Comparison of ENCODE assay signal across 8 mouse cellular contexts in the genomic region with DNA sequence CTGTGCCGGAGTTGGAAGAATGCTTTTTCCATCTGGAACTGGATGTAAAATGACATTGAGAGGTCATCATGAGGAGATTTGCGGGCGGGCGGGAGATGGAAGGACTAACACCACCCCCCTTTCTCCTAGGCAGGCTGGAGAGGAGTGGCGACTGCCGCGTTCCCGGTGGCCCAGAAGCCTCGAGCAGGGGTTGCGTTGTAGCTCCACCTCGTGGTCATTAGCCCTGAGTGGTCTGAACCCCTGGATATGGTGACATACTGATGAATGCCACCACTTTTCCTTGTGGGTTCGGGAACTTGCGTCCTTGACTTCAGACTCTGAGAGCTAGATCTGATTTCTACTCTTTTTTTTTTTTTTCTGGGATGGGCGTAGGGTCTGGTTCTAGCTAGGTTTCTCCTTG. TPM values are rescaled to one million over a fixed set of nuclear protein-coding genes. Genes with fewer than 3 reads are reported as not detected.
DNase-seq lines count a peak whose midpoint lies in the region; ATAC-seq and TF ChIP-seq lines count a peak whose summit lies in the region.

No protein-coding gene starts in this region.

- no peaks in the 10 kb centered on the region for H3K79me2 ChIP-seq in heart, adult 2 months (replicated peaks; ENCODE audit: control insufficient read depth, insufficient read depth, low read length)

- peaks cover 30% of the 10 kb centered on the region for H3K27me3 ChIP-seq in embryonic facial prominence, embryonic 13.5 days
- no peaks in the 10 kb centered on the region for H3K27me3 ChIP-seq in heart, adult 2 months (ENCODE audit: control insufficient read depth, insufficient read depth, low read length)
- no peaks in the 10 kb centered on the region; the same call in 1 of the 2 replicates for H3K27me3 ChIP-seq in limb, embryonic 11.5 days (ENCODE audit: control insufficient read depth, insufficient read depth, low read length)
- peaks cover 3% of the 10 kb centered on the region for H3K27me3 ChIP-seq in midbrain, embryonic 11.5 days (ENCODE audit: control insufficient read depth, insufficient read depth, low read length)
- no peaks in the 10 kb centered on the region for H3K27me3 ChIP-seq in small intestine, adult 2 months (ENCODE audit: control insufficient read depth, insufficient read depth, low read length)

- intact Hi-C loops in heart, adult 2 months (cut with DNase I) = loop anchor here (1.0 kb wide), 1 partner anchor 118 kb away; no protein-coding TSS in a partner anchor

- H3K27ac ChIP-seq in embryonic facial prominence, embryonic 13.5 days = no peak overlapping the region
- no peak overlapping the region for H3K27ac ChIP-seq in heart, adult 2 months
- no peak overlapping the region for H3K27ac ChIP-seq in limb, embryonic 11.5 days (replicated peaks; ENCODE audit: low read depth, low read length)
- no peak overlapping the region for H3K27ac ChIP-seq in midbrain, embryonic 11.5 days (ENCODE audit: low read depth, low read length)
- H3K27ac ChIP-seq in small intestine, adult 2 months (ENCODE audit: insufficient read depth, low read depth, low read length) = no peak overlapping the region

- no peak for ATAC-seq in embryonic facial prominence, embryonic 13.5 days (ENCODE audit: insufficient number of reproducible peaks, insufficient read depth, low FRiP score, low TSS enrichment, low read depth)
- no peak for ATAC-seq in limb, embryonic 11.5 days (ENCODE audit: insufficient number of reproducible peaks, low FRiP score, low TSS enrichment, low read depth)
- peak; percentile 81 for ATAC-seq in midbrain, embryonic 11.5 days (ENCODE audit: low FRiP score)

- H3K9ac ChIP-seq in embryonic facial prominence, embryonic 13.5 days = 0 out of 2 replicates have a peak overlapping the region, but pooled peaks have one; percentile 44
- 0 out of 2 replicates have a peak overlapping the region, but pooled peaks have one; percentile 30 for H3K9ac ChIP-seq in heart, adult 2 months (ENCODE audit: low read depth, low read length)
- no peak overlapping the region for H3K9ac ChIP-seq in limb, embryonic 11.5 days (ENCODE audit: low read length)
- no peak overlapping the region for H3K9ac ChIP-seq in midbrain, embryonic 11.5 days (ENCODE audit: low read length)

- TF ChIP-seq CTCF in heart, adult 2 months (IDR thresholded peaks at IDR 0.05) = peak; percentile 75
- peak; percentile 51; the same call in 1 of the 2 replicates for TF ChIP-seq CTCF in small intestine, adult 2 months (IDR thresholded peaks at IDR 0.05; ENCODE audit: extremely low read depth, insufficient read length, insufficient replicate concordance, low read depth, low read length)

- DNase-seq in urinary bladder, postnatal 14 days (ENCODE audit: low spot score) = peak; percentile 67
- no peak for DNase-seq in urinary bladder, postnatal 10 days (ENCODE audit: low spot score)
- DNase-seq in heart, adult 2 months = peak; percentile 60 to 70
- peak; percentile 66 for DNase-seq in kidney, adult 18-20 months
- DNase-seq in limb, embryonic 11.5 days (ENCODE audit: low spot score) = peak; percentile 64
- DNase-seq in midbrain, embryonic 11.5 days (ENCODE audit: low spot score, missing footprints) = peak; percentile 86

- H3K4me1 ChIP-seq in embryonic facial prominence, embryonic 13.5 days = no peaks in the 10 kb centered on the region
- peaks cover 1% of the 10 kb centered on the region; the same call in 1 of the 2 replicates for H3K4me1 ChIP-seq in heart, adult 2 months (ENCODE audit: control insufficient read depth, insufficient read depth, low read length)
- no peaks in the 10 kb centered on the region for H3K4me1 ChIP-seq in limb, embryonic 11.5 days (ENCODE audit: control insufficient read depth, insufficient read depth, low read length)
- no peaks in the 10 kb centered on the region; the same call in 1 of the 2 replicates for H3K4me1 ChIP-seq in midbrain, embryonic 11.5 days (ENCODE audit: control insufficient read depth, insufficient read depth, low read length)
- H3K4me1 ChIP-seq in small intestine, adult 2 months (ENCODE audit: control insufficient read depth, insufficient read depth, insufficient read length, low read length) = peaks cover 5% of the 10 kb centered on the region; the same call in 1 of the 2 replicates

- no peak for TF ChIP-seq POLR2A in heart, adult 2 months (IDR thresholded peaks at IDR 0.05; ENCODE audit: insufficient read depth, low read depth, low read length)
- no peak for TF ChIP-seq POLR2A in small intestine, adult 2 months (IDR thresholded peaks at IDR 0.05; ENCODE audit: low read depth, low read length)

- H3K36me3 ChIP-seq in embryonic facial prominence, embryonic 13.5 days = no peaks in the 10 kb centered on the region
- no peaks in the 10 kb centered on the region for H3K36me3 ChIP-seq in heart, adult 2 months (ENCODE audit: control insufficient read depth, insufficient read depth, low read length)
- H3K36me3 ChIP-seq in limb, embryonic 11.5 days (ENCODE audit: control insufficient read depth, insufficient read depth, low read length) = no peaks in the 10 kb centered on the region
- H3K36me3 ChIP-seq in midbrain, embryonic 11.5 days (ENCODE audit: control insufficient read depth, insufficient read depth, low read length) = no peaks in the 10 kb centered on the region
- no peaks in the 10 kb centered on the region for H3K36me3 ChIP-seq in small intestine, adult 2 months (ENCODE audit: control insufficient read depth, insufficient read depth, low read length)

- WGBS in embryonic facial prominence, embryonic 13.5 days = 18% methylated on average over 14 of the region's 14 CpGs
- WGBS in heart, adult 2 months = 23% methylated on average over 14 of the region's 14 CpGs
- WGBS in limb, embryonic 11.5 days = 18% methylated on average over 14 of the region's 14 CpGs
- WGBS in midbrain, embryonic 11.5 days = 24% methylated on average over 14 of the region's 14 CpGs
- WGBS in small intestine, adult 2 months = 15% methylated on average over 14 of the region's 14 CpGs

- H3K4me2 ChIP-seq in embryonic facial prominence, embryonic 13.5 days = peak overlapping the region; percentile 59
- H3K4me2 ChIP-seq in limb, embryonic 11.5 days (ENCODE audit: low read depth, severe bottlenecking) = peak overlapping the region; percentile 46
- H3K4me2 ChIP-seq in midbrain, embryonic 11.5 days = peak overlapping the region; percentile 38; the same call in 1 of the 2 replicates

- H3K4me3 ChIP-seq in embryonic facial prominence, embryonic 13.5 days = peak overlapping the region; percentile 40
- peak overlapping the region; percentile 34; the same call in 1 of the 2 replicates for H3K4me3 ChIP-seq in heart, adult 2 months
- H3K4me3 ChIP-seq in limb, embryonic 11.5 days (ENCODE audit: low read depth, low read length) = peak overlapping the region; percentile 17; the same call in 1 of the 2 replicates
- no peak overlapping the region for H3K4me3 ChIP-seq in midbrain, embryonic 11.5 days (ENCODE audit: low read depth, low read length)
- H3K4me3 ChIP-seq in small intestine, adult 2 months (ENCODE audit: low read depth, low read length) = no peak overlapping the region

- H3K9me3 ChIP-seq in embryonic facial prominence, embryonic 13.5 days = no peaks in the 10 kb centered on the region
- no peaks in the 10 kb centered on the region for H3K9me3 ChIP-seq in limb, embryonic 11.5 days (ENCODE audit: control insufficient read depth, low read length)
- H3K9me3 ChIP-seq in midbrain, embryonic 11.5 days (ENCODE audit: control insufficient read depth, low read length) = no peaks in the 10 kb centered on the region

- TF ChIP-seq EP300 in heart, adult 2 months (IDR thresholded peaks at IDR 0.05; ENCODE audit: insufficient read depth, low read depth, low read length) = 0 out of 2 replicates have a peak, but pooled peaks have one; percentile 30

RNA-seq across cellular contexts. Expression of a gene that starts 9.2 kb away (rescaled TPM):
- 2.8 and 3.7 TPM in 2 replicates for polyA plus RNA-seq in embryonic facial prominence, embryonic 13.5 days (2015; fragmentation: Nextera tagmentation; extraction: Ambion mirVana)
- not detected for total RNA-seq in heart, adult 2 months (2021)
- polyA plus RNA-seq in heart, adult 2 months (2012; rRNA removed) = 0.15 and 0.68 TPM in 2 replicates
- polyA plus RNA-seq in limb, embryonic 11.5 days (2014; fragmentation: Nextera tagmentation; extraction: Ambion mirVana) = 1.3 and 1.6 TPM in 2 replicates
- polyA plus RNA-seq in midbrain, embryonic 11.5 days (2014; fragmentation: Nextera tagmentation; extraction: Ambion mirVana) = 13.7 and 19.7 TPM in 2 replicates
- 21.2 and 61.2 TPM in 2 replicates for polyA plus RNA-seq in small intestine, adult 2 months (2012; rRNA removed)

RNA-seq across cellular contexts. Expression of a gene that starts 28.6 kb away (rescaled TPM):
- 6.7 and 9.4 TPM in 2 replicates for polyA plus RNA-seq in embryonic facial prominence, embryonic 13.5 days (2015; fragmentation: Nextera tagmentation; extraction: Ambion mirVana)
- 1 to 10 TPM; 2.6 to 2.7 TPM for total RNA-seq in heart, adult 2 months (2021)
- 3.0 and 5.8 TPM in 2 replicates for polyA plus RNA-seq in heart, adult 2 months (2012; rRNA removed)
- 6.0 and 11.4 TPM in 2 replicates for polyA plus RNA-seq in limb, embryonic 11.5 days (2014; fragmentation: Nextera tagmentation; extraction: Ambion mirVana)
- 7.5 and 9.7 TPM in 2 replicates for polyA plus RNA-seq in midbrain, embryonic 11.5 days (2014; fragmentation: Nextera tagmentation; extraction: Ambion mirVana)
- polyA plus RNA-seq in small intestine, adult 2 months (2012; rRNA removed) = 10.7 and 28.8 TPM in 2 replicates

Comparison
In these comparisons a context has a peak if more than half of its experiments do, and no peak if none do; other contexts are left out.
1. H3K4me3 ChIP-seq: peak in embryonic facial prominence, embryonic 13.5 days (single experiment), heart, adult 2 months (single experiment) and limb, embryonic 11.5 days (single experiment); none in midbrain, embryonic 11.5 days (single experiment) and small intestine, adult 2 months (single experiment).
2. H3K9ac ChIP-seq: peak in embryonic facial prominence, embryonic 13.5 days (single experiment) and heart, adult 2 months (single experiment); none in limb, embryonic 11.5 days (single experiment) and midbrain, embryonic 11.5 days (single experiment).
3. Peak in every context shown above with its lines, with median percentiles within 50 percentile points of each other: H3K4me2 ChIP-seq.